Mouse (Mus musculus) liver, postnatal 0 days (tissue): ENCODE results near the gene Gm10100. TPM values are rescaled to one million over a fixed set of nuclear protein-coding genes. Genes with fewer than 3 reads are reported as not detected.
"Not testable (repeated sequence)": the region's sequence is repeated elsewhere in the genome, so short reads cannot be mapped to it uniquely, and the experiment has no call there.

Experiments used
- ATAC-seq: fragments of 200-750 bp; cut with Nextera tagmentation; 2 replicates; pipeline ENCODE4 v1.8.0; 2017; ENCODE audit warnings: mild to moderate bottlenecking, moderate library complexity
- DNase-seq: peaks from one replicate; pipeline ENCODE4 v3.0.0-alpha.2; 2016
- H3K27ac ChIP-seq: fragments of 300-500 bp; sonication (generic); 2 replicates; pipeline ENCODE4 v1.5.1; 2014; ENCODE audit warnings: antibody characterized with exemption, moderate library complexity, mild to moderate bottlenecking, low read depth
- H3K27me3 ChIP-seq: fragments of 300-500 bp; sonication (generic); 2 replicates; pipeline ENCODE4 v1.6.1; 2014; ENCODE audit warnings: low read length, control low read depth, mixed read lengths; ENCODE audit not compliant: insufficient read depth
- H3K36me3 ChIP-seq: fragments of 300-500 bp; sonication (generic); replicated peaks from 2 replicates; pipeline ENCODE4 v1.6.1; 2014; ENCODE audit warnings: mild to moderate bottlenecking, control low read depth, low read length, moderate library complexity, mixed read lengths; ENCODE audit not compliant: insufficient read depth
- H3K4me1 ChIP-seq: fragments of 300-500 bp; sonication (generic); 2 replicates; pipeline ENCODE4 v1.6.1; 2014; ENCODE audit warnings: antibody characterized with exemption, mild to moderate bottlenecking, control low read depth; ENCODE audit not compliant: insufficient read depth
- H3K4me2 ChIP-seq: fragments of 300-500 bp; sonication (generic); 2 replicates; pipeline ENCODE4 v1.6.1; 2014; ENCODE audit warnings: low read depth, mild to moderate bottlenecking, low read length, moderate library complexity, mixed read lengths
- H3K4me3 ChIP-seq: fragments of 300-500 bp; sonication (generic); 2 replicates; pipeline ENCODE4 v1.5.1; 2014; ENCODE audit warnings: low read depth, low read length
- H3K9ac ChIP-seq: fragments of 300-500 bp; sonication (generic); replicated peaks from 2 replicates; pipeline ENCODE4 v1.6.1; 2014; ENCODE audit warnings: mild to moderate bottlenecking, moderate library complexity
- H3K9me3 ChIP-seq: fragments of 300-500 bp; sonication (generic); 2 replicates; pipeline ENCODE4 v1.6.1; 2016; ENCODE audit warnings: mild to moderate bottlenecking, control low read depth, low read length, mixed read lengths
- CTCF ChIP-seq: sonication (generic); IDR thresholded peaks from 2 replicates; pipeline ENCODE4 v1.5.1; 2016; ENCODE audit warnings: antibody characterized with exemption, low read depth
- EP300 ChIP-seq: IDR thresholded peaks from 2 replicates; pipeline ENCODE4 v1.6.1; 2016; ENCODE audit warnings: antibody characterized with exemption, low read depth, mild to moderate bottlenecking
- WGBS: fragments of 180-500 bp; shearing (Covaris S2); extraction: QIAGEN DNeasy Blood & Tissue Kit; methylation state at CpG from one replicate; pipeline ENCODE4 v1.1.7; 2014; ENCODE audit not compliant: insufficient replicate concordance; 5-methylcytosine and 5-hydroxymethylcytosine counted together
- polyA plus RNA-seq: library from polyadenylated mRNA; unstranded; fragments of >200 nt; fragmentation: Nextera tagmentation; extraction: Ambion mirVana; gene quantifications from 2 replicates; pipeline ENCODE4 v1.2.1, GENCODE M21; 2015

The Gm10100 gene
- polyA plus RNA-seq = not detected in 2 replicates

- H3K9ac ChIP-seq = no peak within 1 kb of the TSS
- ATAC-seq (no peak), DNase-seq (no peak)
- H3K27me3 ChIP-seq = no peaks in the 10 kb centered on the region
- no peak within 1 kb of the TSS for H3K27ac ChIP-seq
- TF ChIP-seq EP300 (no peak), CTCF (no peak)
- H3K4me3 ChIP-seq = no peak within 1 kb of the TSS
- no peaks in the 10 kb centered on the region for H3K36me3 ChIP-seq
- no peaks in the 10 kb centered on the region for H3K9me3 ChIP-seq
- no peaks in the 10 kb centered on the region for H3K4me1 ChIP-seq
- no peak within 1 kb of the TSS for H3K4me2 ChIP-seq
- WGBS = 17% methylated on average over 3 of the region's 3 CpGs
These were observed at the start of gene Gm10100 for GRCm38 (mm10) chr10:77726186-77726585. TSS of gene Gm10100 (plus strand) at chr10:77726486.

GRCm38 (mm10) chr10:77677562-77677961 lies 48.7 kb upstream of the Gm10100 start:
- Histone ChIP-seq H3K27ac (no peak overlapping the region), H3K9me3 (no peaks in the 10 kb centered on the region), H3K4me2 (no peak overlapping the region), H3K36me3 (no peaks in the 10 kb centered on the region), H3K27me3 (peaks cover 32% of the 10 kb centered on the region), H3K4me1 (no peaks in the 10 kb centered on the region; the same call in 1 of the 2 replicates), H3K4me3 (peak overlapping the region; percentile 9; the same call in 1 of the 2 replicates), H3K9ac (no peak overlapping the region)
- ATAC-seq = no peak
- DNase-seq = no peak
- under 1% methylated on average over 35 of the region's 35 CpGs for WGBS
- no peak for TF ChIP-seq CTCF

GRCm38 (mm10) chr10:77682994-77683393 lies 43.3 kb upstream of the Gm10100 start:
- no peak for DNase-seq
- peaks cover 45% of the 10 kb centered on the region for H3K27me3 ChIP-seq
- 67% methylated on average over 7 of the region's 7 CpGs for WGBS

GRCm38 (mm10) chr10:77684181-77684580 lies 42.1 kb upstream of the Gm10100 start:
- DNase-seq (no peak), ATAC-seq (no peak)
- no peak overlapping the region for H3K9ac ChIP-seq
- H3K4me3 ChIP-seq = no peak overlapping the region
- H3K27ac ChIP-seq = no peak overlapping the region
- no peak overlapping the region for H3K4me2 ChIP-seq
- H3K36me3 ChIP-seq = no peaks in the 10 kb centered on the region
- H3K9me3 ChIP-seq = no peaks in the 10 kb centered on the region
- H3K4me1 ChIP-seq = no peaks in the 10 kb centered on the region
- TF ChIP-seq EP300 = no peak
- no peak for TF ChIP-seq CTCF
- peaks cover 40% of the 10 kb centered on the region for H3K27me3 ChIP-seq
- 32% methylated on average over 8 of the region's 8 CpGs for WGBS

More at GRCm38 (mm10) chr10:77682994-77683393, 43.3 kb upstream of the Gm10100 start:
- H3K9ac ChIP-seq = no peak overlapping the region
- no peak for ATAC-seq
- no peaks in the 10 kb centered on the region for H3K36me3 ChIP-seq
- no peaks in the 10 kb centered on the region for H3K4me1 ChIP-seq
- no peak overlapping the region for H3K4me3 ChIP-seq
- no peak overlapping the region for H3K4me2 ChIP-seq
- H3K27ac ChIP-seq = no peak overlapping the region
- no peaks in the 10 kb centered on the region for H3K9me3 ChIP-seq
- TF ChIP-seq CTCF (no peak), EP300 (no peak)

- H3K9ac ChIP-seq = no peak within 1 kb of the TSS
- H3K27me3 ChIP-seq = peaks cover 36% of the 10 kb centered on the region
- TF ChIP-seq CTCF = no peak
- no peak for TF ChIP-seq EP300
- no peaks in the 10 kb centered on the region for H3K9me3 ChIP-seq
- no peaks in the 10 kb centered on the region for H3K4me1 ChIP-seq
- no peaks in the 10 kb centered on the region for H3K36me3 ChIP-seq
- WGBS = 4% methylated on average over 22 of the region's 22 CpGs
- H3K27ac ChIP-seq = no peak within 1 kb of the TSS
- H3K4me3 ChIP-seq = no peak within 1 kb of the TSS
- no peak within 1 kb of the TSS for H3K4me2 ChIP-seq
- no peak for DNase-seq
- no peak for ATAC-seq
These were observed 40.2 kb upstream of the Gm10100 start, which contains the start of gene Tspear for GRCm38 (mm10) chr10:77685895-77686664. TSS of gene Tspear (plus strand) at chr10:77686569.

GRCm38 (mm10) chr10:77687021-77687420 lies 39.3 kb upstream of the Gm10100 start:
- H3K4me3 ChIP-seq = no peak overlapping the region
- no peaks in the 10 kb centered on the region for H3K36me3 ChIP-seq
- H3K27ac ChIP-seq = no peak overlapping the region
- WGBS = 22% methylated on average over 10 of the region's 10 CpGs
- no peak for TF ChIP-seq EP300
- TF ChIP-seq CTCF = no peak
- H3K9ac ChIP-seq = no peak overlapping the region
- no peak overlapping the region for H3K4me2 ChIP-seq
- peaks cover 36% of the 10 kb centered on the region for H3K27me3 ChIP-seq
- ATAC-seq = no peak
- H3K9me3 ChIP-seq = no peaks in the 10 kb centered on the region
- no peaks in the 10 kb centered on the region for H3K4me1 ChIP-seq
- no peak for DNase-seq

GRCm38 (mm10) chr10:77690356-77690807 lies 35.9 kb upstream of the Gm10100 start, which contains the start of gene Gm19402:
TSS of gene Gm19402 (minus strand) at chr10:77690757.
- H3K4me1 ChIP-seq, H3K9me3 ChIP-seq, DNase-seq, H3K36me3 ChIP-seq, H3K9ac ChIP-seq, H3K4me2 ChIP-seq, H3K4me3 ChIP-seq, H3K27ac ChIP-seq, ATAC-seq: not testable (repeated sequence)
- peaks cover 32% of the 10 kb centered on the region for H3K27me3 ChIP-seq
- 72% methylated on average over 3 of the region's 3 CpGs for WGBS
